Mouse (Mus musculus) spleen, adult 2 months (tissue): Measurements from ENCODE around the gene Trim12a. TPM values are rescaled to one million over a fixed set of nuclear protein-coding genes. Genes with fewer than 3 reads are reported as not detected.
"Not testable (repeated sequence)": the region's sequence is repeated elsewhere in the genome, so short reads cannot be mapped to it uniquely, and the experiment has no call there.

Source experiments
- DNase-seq, 2 experiments: peaks; one replicate each; pipeline versions ENCODE4 v3.0.0 to v3.0.0-alpha.2; 2012 to 2021; ENCODE audit warnings: low spot score in 2 of 2, low read depth in 1 of 2
- H3K27ac ChIP-seq: fragments of 200-500 bp; 2 replicates; pipeline ENCODE4 v1.5.1; 2012; ENCODE audit warnings: low read length, inconsistent platforms; ENCODE audit not compliant: insufficient read depth
- H3K27me3 ChIP-seq: fragments of 200-500 bp; 2 replicates; pipeline ENCODE4 v1.6.1; 2012; ENCODE audit warnings: mild to moderate bottlenecking, moderate library complexity, low read length, inconsistent platforms; ENCODE audit not compliant: control insufficient read depth, insufficient read depth
- H3K36me3 ChIP-seq: fragments of 200-500 bp; 2 replicates; pipeline ENCODE4 v1.6.1; 2012; ENCODE audit warnings: mild to moderate bottlenecking, low read length, inconsistent platforms; ENCODE audit not compliant: control insufficient read depth, insufficient read depth
- H3K4me1 ChIP-seq: fragments of 200-500 bp; 2 replicates; pipeline ENCODE4 v1.6.1; 2011; ENCODE audit warnings: inconsistent platforms; ENCODE audit not compliant: control insufficient read depth, insufficient read depth, insufficient read length
- H3K4me3 ChIP-seq: fragments of 200-500 bp; 2 replicates; pipeline ENCODE4 v1.5.1; 2011; ENCODE audit warnings: mild to moderate bottlenecking, inconsistent platforms; ENCODE audit not compliant: insufficient read depth, insufficient read length; ENCODE audit errors: extremely low read depth
- CTCF ChIP-seq: fragments of 200-500 bp; IDR thresholded peaks from 2 replicates; pipeline ENCODE4 v1.5.1; 2011; ENCODE audit warnings: mild to moderate bottlenecking, inconsistent platforms; ENCODE audit not compliant: insufficient read depth, insufficient read length, insufficient replicate concordance; ENCODE audit errors: extremely low read depth
- POLR2A ChIP-seq: fragments of 200-500 bp; IDR thresholded peaks from 2 replicates; pipeline ENCODE4 v1.6.1; 2011; ENCODE audit warnings: low read depth, low read length, inconsistent platforms
- WGBS: fragments of 180-500 bp; shearing (Covaris S2); methylation state at CpG from one replicate; pipeline ENCODE4 v1.1.7; 2018; 5-methylcytosine and 5-hydroxymethylcytosine counted together
- polyA plus RNA-seq: library from polyadenylated mRNA; depleted of rRNA; stranded (reverse); fragments of >200 nt; gene quantifications from 2 replicates; pipeline ENCODE4 v1.2.3, GENCODE M21; 2012

Trim12a gene
- polyA plus RNA-seq, 1 experiment, result 7.5 TPM

GRCm38 (mm10) chr7:104322028-104322427, 6.8 kb upstream of the Trim12a start:
- 91% methylated on average over 9 of the region's 9 CpGs for WGBS
- TF ChIP-seq POLR2A (no peak), CTCF (no peak)
- Histone ChIP-seq H3K27me3 (no peaks in the 10 kb centered on the region), H3K4me3 (no peak overlapping the region), H3K36me3 (no peaks in the 10 kb centered on the region), H3K4me1 (no peaks in the 10 kb centered on the region), H3K27ac (no peak overlapping the region)
- no peak for DNase-seq

- H3K27ac ChIP-seq, result peak overlapping the region; percentile 91
- no peaks in the 10 kb centered on the region for H3K27me3 ChIP-seq
- H3K36me3 ChIP-seq, result no peaks in the 10 kb centered on the region
- WGBS, result under 1% methylated on average over 15 of the region's 15 CpGs
- no peak for TF ChIP-seq POLR2A
- no peak for TF ChIP-seq CTCF
- H3K4me1 ChIP-seq, result peaks cover 4% of the 10 kb centered on the region; the same call in 1 of the 2 replicates
- DNase-seq, result no peak
- H3K4me3 ChIP-seq, result peak overlapping the region; percentile 56
Measured at GRCm38 (mm10) chr7:104314796-104315353, 391 bp downstream of the Trim12a start.

- TF ChIP-seq CTCF (no peak), POLR2A (peak; percentile 47)
- Histone ChIP-seq H3K4me3 (no peak overlapping the region), H3K36me3 (no peaks in the 10 kb centered on the region), H3K27ac (peak overlapping the region; percentile 94), H3K27me3 (no peaks in the 10 kb centered on the region), H3K4me1 (peaks cover 38% of the 10 kb centered on the region)
- DNase-seq, result peak; percentile 28 to 88
- 64% methylated on average over 5 of the region's 5 CpGs for WGBS
Measured at GRCm38 (mm10) chr7:104291638-104292400, 23.4 kb downstream of the Trim12a start.

- TF ChIP-seq CTCF (no peak), POLR2A (no peak)
- Histone ChIP-seq H3K27me3 (no peaks in the 10 kb centered on the region), H3K27ac (peak overlapping the region; percentile 96), H3K4me1 (peaks cover 34% of the 10 kb centered on the region), H3K4me3 (no peak overlapping the region), H3K36me3 (no peaks in the 10 kb centered on the region)
- WGBS, result 78% methylated on average over 1 of the region's 1 CpGs
- DNase-seq, result peak in 1 of 2 experiments; percentile 69
Measured at GRCm38 (mm10) chr7:104290641-104291040, 24.6 kb downstream of the Trim12a start.

- Histone ChIP-seq H3K4me3 (peak within 1 kb of the TSS; percentile 44), H3K27ac (peak within 1 kb of the TSS; percentile 77), H3K4me1 (peaks cover 20% of the 10 kb centered on the region; the same call in 1 of the 2 replicates)
- DNase-seq, H3K36me3 ChIP-seq, H3K27me3 ChIP-seq: not testable (repeated sequence)
- 40% methylated on average over 14 of the region's 14 CpGs for WGBS
Measured at GRCm38 (mm10) chr7:104287576-104288443, 27.5 kb downstream of the Trim12a start, which contains the start of gene Trim5. Trim5 (minus strand) TSS chr7:104288094.

GRCm38 (mm10) chr7:104279361-104279760, 35.9 kb downstream of the Trim12a start:
- H3K4me3 ChIP-seq, H3K36me3 ChIP-seq, H3K27ac ChIP-seq, H3K4me1 ChIP-seq, DNase-seq, H3K27me3 ChIP-seq: not testable (repeated sequence)
- WGBS, result 90% methylated on average over 3 of the region's 3 CpGs

GRCm38 (mm10) chr7:104265335-104265734, 49.9 kb downstream of the Trim12a start:
- 86% methylated on average over 5 of the region's 5 CpGs for WGBS
- not testable (repeated sequence) for H3K27ac ChIP-seq, H3K27me3 ChIP-seq, H3K36me3 ChIP-seq, H3K4me3 ChIP-seq, H3K4me1 ChIP-seq, DNase-seq

- H3K4me3 ChIP-seq, DNase-seq, H3K27me3 ChIP-seq, H3K4me1 ChIP-seq, H3K27ac ChIP-seq: not testable (repeated sequence)
- WGBS, result 91% methylated on average over 4 of the region's 4 CpGs
- H3K36me3 ChIP-seq, result peaks cover 10% of the 10 kb centered on the region; the same call in 1 of the 2 replicates
Measured at GRCm38 (mm10) chr7:104260380-104260779, 54.9 kb downstream of the Trim12a start.
